Mouse (Mus musculus) forebrain, embryonic 15.5 days (tissue): ENCODE results near the gene Pou2f3. TPM values are rescaled to one million over a fixed set of nuclear protein-coding genes. Genes with fewer than 3 reads are reported as not detected.

Experiments used
- ATAC-seq: fragments of 200-750 bp; cut with Nextera tagmentation; replicated peaks from 2 replicates; pipeline ENCODE4 v1.8.0; 2017; ENCODE audit warnings: mild to moderate bottlenecking, moderate TSS enrichment, moderate library complexity
- H3K27ac ChIP-seq: fragments of 300-500 bp; sonication (generic); replicated peaks from 2 replicates; pipeline ENCODE4 v1.5.1; 2015; ENCODE audit warnings: mild to moderate bottlenecking, inconsistent platforms
- H3K27me3 ChIP-seq: fragments of 300-500 bp; sonication (generic); 2 replicates; pipeline ENCODE4 v1.6.1; 2015; ENCODE audit warnings: inconsistent platforms
- H3K36me3 ChIP-seq: fragments of 300-500 bp; sonication (generic); 2 replicates; pipeline ENCODE4 v1.6.1; 2015; ENCODE audit warnings: mild to moderate bottlenecking, inconsistent platforms
- H3K4me1 ChIP-seq: fragments of 300-500 bp; sonication (generic); 2 replicates; pipeline ENCODE4 v1.6.1; 2015; ENCODE audit warnings: inconsistent platforms
- H3K4me2 ChIP-seq: fragments of 300-500 bp; sonication (generic); replicated peaks from 2 replicates; pipeline ENCODE4 v1.6.1; 2015; ENCODE audit warnings: mild to moderate bottlenecking, inconsistent platforms
- H3K4me3 ChIP-seq: fragments of 300-500 bp; sonication (generic); 2 replicates; pipeline ENCODE4 v1.5.1; 2015; ENCODE audit warnings: mild to moderate bottlenecking, inconsistent platforms
- H3K9ac ChIP-seq: fragments of 300-500 bp; sonication (generic); replicated peaks from 2 replicates; pipeline ENCODE4 v1.6.1; 2015; ENCODE audit warnings: mild to moderate bottlenecking, inconsistent platforms
- H3K9me3 ChIP-seq: fragments of 300-500 bp; sonication (generic); 2 replicates; pipeline ENCODE4 v1.6.1; 2016; ENCODE audit warnings: inconsistent platforms
- WGBS: fragments of 180-500 bp; shearing (Covaris S2); methylation state at CpG from one replicate; pipeline ENCODE4 v1.1.7; 2015; ENCODE audit warnings: mixed read lengths; 5-methylcytosine and 5-hydroxymethylcytosine counted together
- polyA plus RNA-seq: library from polyadenylated mRNA; unstranded; fragments of >200 nt; fragmentation: Nextera tagmentation; extraction: Ambion mirVana; gene quantifications from 2 replicates; pipeline ENCODE4 v1.2.1, GENCODE M21; 2015

Pou2f3 gene
- polyA plus RNA-seq, 1 experiment from 2014 or later, result not detected

DNA sequence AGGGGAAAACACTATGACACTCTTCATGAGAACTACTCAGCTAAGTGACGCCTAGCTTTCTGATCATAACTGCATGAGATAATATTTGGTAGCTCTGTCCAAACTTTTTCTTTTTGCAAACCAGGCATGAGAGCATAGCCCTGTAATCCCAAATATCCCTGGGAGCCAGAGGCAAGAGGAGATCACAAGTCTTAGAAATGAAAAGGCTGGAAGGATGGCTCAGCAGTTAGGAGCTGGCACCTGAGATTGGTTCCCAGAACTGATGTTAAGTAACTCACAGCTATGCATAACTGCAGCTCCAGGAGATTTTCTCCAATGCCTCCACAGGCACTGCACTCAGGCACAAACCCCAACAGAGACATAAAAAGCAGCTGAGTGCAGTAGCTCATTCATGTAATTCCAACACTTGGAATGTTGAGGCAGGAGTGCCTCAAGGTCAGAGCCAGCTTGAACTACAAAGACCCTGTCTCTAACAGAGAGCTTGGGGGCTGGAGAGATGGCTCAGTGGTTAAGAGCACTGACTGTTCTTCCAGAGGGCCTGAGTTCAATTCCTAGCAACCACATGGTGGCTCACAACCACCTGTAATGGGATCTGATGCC, 124.4 kb downstream of the Pou2f3 start:
- Histone ChIP-seq H3K4me3 (no peak overlapping the region), H3K4me2 (no peak overlapping the region), H3K27ac (no peak overlapping the region), H3K9me3 (no peaks in the 10 kb centered on the region), H3K36me3 (no peaks in the 10 kb centered on the region), H3K4me1 (peaks cover 6% of the 10 kb centered on the region; the same call in 1 of the 2 replicates), H3K9ac (no peak overlapping the region), H3K27me3 (no peaks in the 10 kb centered on the region)
- WGBS, result 100% methylated on average over 1 of the region's 1 CpGs
- no peak for ATAC-seq

DNA sequence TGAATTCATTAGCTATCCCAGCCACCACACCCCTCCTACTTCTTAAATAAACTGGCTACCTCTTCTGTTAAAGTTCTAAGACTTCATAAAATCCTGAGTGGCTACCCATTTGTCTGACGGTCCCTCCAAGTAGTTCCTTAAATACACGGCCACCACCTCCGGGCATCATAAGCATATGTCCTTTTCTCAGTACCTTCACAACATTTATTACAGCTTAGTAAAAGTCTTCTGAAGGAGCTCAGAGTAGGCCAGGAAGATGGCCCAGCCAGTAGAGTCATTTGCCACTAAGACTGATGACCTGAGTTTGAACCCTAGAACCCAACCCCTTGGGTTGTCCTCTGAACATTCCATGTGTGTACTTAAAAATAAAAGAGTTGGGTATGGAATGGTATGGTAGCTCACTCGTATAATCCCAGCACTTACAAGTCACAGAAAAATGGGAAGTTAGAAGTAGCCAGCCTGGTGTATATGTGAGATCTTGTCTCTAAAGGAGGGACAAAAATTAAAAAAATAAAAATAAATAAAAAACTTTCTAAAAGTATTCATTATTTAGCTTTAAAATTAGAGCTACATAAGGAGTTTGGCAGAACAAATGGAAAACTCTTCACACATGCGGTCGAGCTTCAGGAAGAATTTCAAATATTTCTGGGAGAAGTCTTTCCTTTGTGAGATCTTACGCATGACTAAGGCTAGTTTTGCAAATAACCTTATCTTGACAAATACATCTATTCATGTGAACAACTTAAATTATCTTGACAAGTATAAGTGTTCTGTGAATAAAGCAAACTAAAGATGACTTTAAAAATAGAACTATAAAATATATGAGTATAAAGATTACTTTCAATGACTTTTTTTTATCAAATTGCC, 125.4 kb downstream of the Pou2f3 start:
- 83% methylated on average over 7 of the region's 7 CpGs for WGBS

DNA sequence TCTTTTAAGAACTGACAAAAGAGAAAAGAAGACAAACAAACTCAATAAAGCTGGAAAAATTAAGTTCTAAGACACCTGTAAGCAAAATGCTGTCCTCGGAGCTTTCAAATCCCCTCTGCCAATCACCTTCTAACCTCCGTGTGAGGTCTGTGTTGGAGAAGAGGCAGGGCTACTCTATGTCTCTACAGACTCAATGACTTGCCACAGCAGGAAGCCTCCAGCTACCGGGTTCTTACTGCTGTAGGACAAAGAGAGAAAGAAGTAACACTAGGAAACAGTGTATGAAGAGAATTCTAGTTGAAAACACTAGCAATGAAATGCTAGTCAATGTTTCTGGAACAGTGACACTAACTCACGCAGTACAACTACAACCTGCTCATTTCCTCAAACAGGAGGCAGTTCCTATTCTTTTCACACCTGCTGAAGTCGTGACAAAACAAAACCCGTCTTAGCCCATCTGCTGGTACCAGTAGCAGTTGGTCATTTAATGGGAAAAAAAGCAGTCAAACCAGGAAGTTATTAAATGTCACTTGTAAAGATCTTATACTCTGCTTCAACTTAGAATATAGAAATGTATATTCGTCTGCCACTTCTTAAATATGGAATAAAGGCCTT, 126.6 kb downstream of the Pou2f3 start:
- Histone ChIP-seq H3K27ac (no peak overlapping the region), H3K36me3 (no peaks in the 10 kb centered on the region), H3K4me2 (no peak overlapping the region), H3K27me3 (no peaks in the 10 kb centered on the region), H3K4me3 (no peak overlapping the region), H3K9me3 (no peaks in the 10 kb centered on the region), H3K4me1 (peaks cover 6% of the 10 kb centered on the region; the same call in 1 of the 2 replicates), H3K9ac (no peak overlapping the region)
- 16% methylated on average over 7 of the region's 7 CpGs for WGBS
- ATAC-seq, result no peak

More for the DNA sequence above, 125.4 kb downstream of the Pou2f3 start:
- H3K4me3 ChIP-seq, result no peak overlapping the region
- H3K27me3 ChIP-seq, result no peaks in the 10 kb centered on the region
- no peaks in the 10 kb centered on the region for H3K9me3 ChIP-seq
- no peak overlapping the region for H3K27ac ChIP-seq
- no peak overlapping the region for H3K9ac ChIP-seq
- H3K4me2 ChIP-seq, result no peak overlapping the region
- no peaks in the 10 kb centered on the region for H3K36me3 ChIP-seq
- ATAC-seq, result no peak
- peaks cover 6% of the 10 kb centered on the region; the same call in 1 of the 2 replicates for H3K4me1 ChIP-seq

DNA sequence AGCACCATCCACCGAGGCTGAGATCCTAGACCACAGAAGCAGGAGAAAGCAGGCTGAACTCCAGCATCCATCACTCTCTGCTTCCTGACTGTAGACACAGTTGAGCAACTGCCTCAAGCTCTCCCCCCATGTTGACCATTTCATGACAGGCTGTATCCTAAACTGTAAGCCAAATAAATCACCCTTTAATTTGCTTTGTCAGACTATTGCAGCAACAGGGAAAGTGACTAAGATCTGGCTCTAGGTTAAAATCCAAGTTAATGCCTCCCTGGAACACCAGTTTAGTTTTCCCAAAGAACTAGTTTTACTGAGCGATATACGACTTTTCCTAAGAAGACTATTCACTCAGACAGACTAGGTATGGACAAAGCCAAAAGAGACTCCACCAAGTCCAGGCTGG, 131.5 kb downstream of the Pou2f3 start:
- H3K9ac ChIP-seq, result no peak overlapping the region
- WGBS, result 96% methylated on average over 3 of the region's 3 CpGs
- no peak overlapping the region for H3K4me2 ChIP-seq
- no peaks in the 10 kb centered on the region for H3K36me3 ChIP-seq
- H3K27me3 ChIP-seq, result no peaks in the 10 kb centered on the region
- H3K27ac ChIP-seq, result no peak overlapping the region
- H3K4me1 ChIP-seq, result peaks cover 5% of the 10 kb centered on the region; the same call in 1 of the 2 replicates
- no peaks in the 10 kb centered on the region for H3K9me3 ChIP-seq
- no peak overlapping the region for H3K4me3 ChIP-seq
- no peak for ATAC-seq

DNA sequence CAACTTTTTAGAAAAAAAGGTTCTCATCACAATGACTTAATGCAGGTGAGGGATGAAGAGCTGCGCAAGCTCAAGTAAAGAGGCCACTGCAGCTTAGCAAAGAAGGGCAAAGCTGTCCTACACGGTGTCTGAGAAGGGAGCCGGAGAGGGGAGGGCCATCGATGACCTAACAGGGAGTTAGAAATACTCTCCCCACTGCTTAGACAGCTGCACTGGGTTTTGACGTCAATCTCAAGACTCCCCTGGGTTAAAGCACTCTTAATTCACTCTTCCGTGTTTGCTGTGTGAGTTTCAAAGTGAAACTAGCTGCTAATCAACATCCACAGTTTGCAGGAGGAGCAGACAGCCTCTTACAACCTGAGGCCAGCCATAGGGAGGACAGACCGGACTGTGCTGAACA, 134.0 kb downstream of the Pou2f3 start:
- Histone ChIP-seq H3K9me3 (no peaks in the 10 kb centered on the region), H3K4me3 (no peak overlapping the region), H3K27me3 (no peaks in the 10 kb centered on the region), H3K4me2 (no peak overlapping the region), H3K9ac (no peak overlapping the region), H3K27ac (no peak overlapping the region), H3K36me3 (no peaks in the 10 kb centered on the region), H3K4me1 (peaks cover 9% of the 10 kb centered on the region)
- WGBS, result 76% methylated on average over 7 of the region's 7 CpGs
- ATAC-seq, result no peak

DNA sequence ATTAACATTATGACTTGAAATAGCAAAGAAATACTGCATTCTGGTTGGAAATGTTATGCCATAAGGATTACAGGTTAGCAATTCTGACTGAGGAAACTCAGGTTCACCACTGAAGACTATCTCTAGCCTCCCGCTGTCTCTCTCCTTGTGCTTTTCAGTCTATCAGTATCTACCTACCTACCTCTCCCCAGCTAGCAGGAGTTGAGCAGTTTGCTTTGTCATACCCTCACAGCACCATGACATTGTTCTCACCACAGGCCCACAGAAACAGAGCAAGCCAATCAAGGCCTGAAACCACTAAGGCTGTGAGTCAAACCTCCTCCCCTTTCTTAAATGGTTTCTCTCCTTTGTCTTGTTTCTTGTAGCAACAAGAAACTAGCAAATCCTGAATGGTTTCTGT, 135.6 kb downstream of the Pou2f3 start:
- Histone ChIP-seq H3K9ac (no peak overlapping the region), H3K4me3 (no peak overlapping the region), H3K9me3 (no peaks in the 10 kb centered on the region), H3K27ac (no peak overlapping the region), H3K27me3 (no peaks in the 10 kb centered on the region), H3K4me1 (peaks cover 9% of the 10 kb centered on the region), H3K36me3 (no peaks in the 10 kb centered on the region), H3K4me2 (no peak overlapping the region)
- no peak for ATAC-seq
- WGBS, result 97% methylated on average over 1 of the region's 1 CpGs

Other genes starting within 250 kb of the Pou2f3 start
- gene Arhgef12, start 103.1 kb downstream of the Pou2f3 start, polyA plus RNA-seq, result 19.3 and 20.0 TPM in 2 replicates
- 7.5 and 9.3 TPM in 2 replicates for gene Tmem136, start 93.8 kb downstream of the Pou2f3 start, polyA plus RNA-seq
- 6.6 and 6.9 TPM in 2 replicates for gene Oaf, start 29.5 kb upstream of the Pou2f3 start, polyA plus RNA-seq
- 0.06 TPM in 1 of 2 replicates, not detected in the other for gene Trim29, start 100.5 kb upstream of the Pou2f3 start, polyA plus RNA-seq